Mouse (Mus musculus) spleen, adult 2 months (tissue): ENCODE measurements around the gene Brsk2.

Experiments
- CTCF ChIP-seq: fragments of 200-500 bp; IDR thresholded peaks from 2 replicates; pipeline ENCODE4 v1.5.1; 2011; ENCODE audit warnings: mild to moderate bottlenecking, inconsistent platforms; ENCODE audit not compliant: insufficient read depth, insufficient read length, insufficient replicate concordance; ENCODE audit errors: extremely low read depth
- POLR2A ChIP-seq: fragments of 200-500 bp; IDR thresholded peaks from 2 replicates; pipeline ENCODE4 v1.6.1; 2011; ENCODE audit warnings: low read depth, low read length, inconsistent platforms

DNA sequence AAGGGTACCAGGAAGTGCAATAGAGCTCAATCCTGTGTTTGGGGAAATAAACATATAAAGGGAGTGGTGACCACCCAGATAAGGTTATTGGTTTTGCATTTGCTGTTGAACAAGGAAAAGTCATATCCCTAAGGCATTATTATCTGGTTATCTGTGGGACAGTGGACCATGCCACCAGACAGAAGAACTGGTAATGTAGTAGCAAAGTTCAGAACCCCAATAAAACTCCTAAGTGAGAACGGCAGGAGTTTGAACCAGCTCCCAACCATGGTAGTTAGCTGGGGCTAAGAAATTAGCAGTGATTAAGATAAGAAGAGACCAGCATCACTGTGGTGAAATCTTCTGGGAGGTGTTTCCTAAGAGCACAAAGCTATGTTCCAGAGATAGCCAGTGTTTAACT is 96.4 kb downstream of the Brsk2 start:
- TF ChIP-seq POLR2A (no peak), CTCF (no peak)
